Mouse (Mus musculus) MEL (cell line): ENCODE measurements around the gene Pdgfc. TPM values are rescaled to one million over a fixed set of nuclear protein-coding genes. Genes with fewer than 3 reads are reported as not detected.

Experiments used
- DNase-seq: peaks from one replicate; pipeline ENCODE4 v3.0.0; 2011; ENCODE audit warnings: low read depth, low spot score
- H3K27ac ChIP-seq: 2 replicates; pipeline ENCODE4 v1.5.1; 2012; ENCODE audit warnings: low read depth, mild to moderate bottlenecking, control low read depth, low read length, moderate library complexity; ENCODE audit not compliant: control insufficient read depth
- H3K27me3 ChIP-seq, 2 experiments: fragments of 150-350 bp in 1 of 2; sonication (generic) in 1 of 2; 2 replicates each; pipeline ENCODE4 v1.6.1; 2012; ENCODE audit warnings: low read length in 2 of 2, mild to moderate bottlenecking in 2 of 2, improper control_type of control experiment in 1 of 2, moderate library complexity in 1 of 2; ENCODE audit not compliant: insufficient read depth in 2 of 2, control insufficient read depth in 1 of 2
- H3K36me3 ChIP-seq, 2 experiments: 2 replicates each; pipeline ENCODE4 v1.6.1; 2012 to 2014; ENCODE audit warnings: low read length in 2 of 2, improper control_type of control experiment in 1 of 2, inconsistent platforms in 1 of 2, mild to moderate bottlenecking in 1 of 2; ENCODE audit not compliant: insufficient read depth in 2 of 2, control insufficient read depth in 1 of 2
- H3K4me1 ChIP-seq, 2 experiments: fragments of 150-350 bp in 1 of 2; sonication (generic) in 1 of 2; 2 replicates each; pipeline ENCODE4 v1.6.1; 2012; ENCODE audit warnings: low read length in 2 of 2, improper control_type of control experiment in 1 of 2, mild to moderate bottlenecking in 1 of 2; ENCODE audit not compliant: insufficient read depth in 2 of 2, control insufficient read depth in 1 of 2
- H3K4me3 ChIP-seq, 2 experiments: fragments of 150-350 bp in 1 of 2; sonication (generic) in 1 of 2; 2 replicates each; pipeline ENCODE4 v1.5.1; 2012; ENCODE audit warnings: low read depth in 2 of 2, low read length in 2 of 2, mild to moderate bottlenecking in 2 of 2, moderate library complexity in 2 of 2, control low read depth in 1 of 2, improper control_type of control experiment in 1 of 2; ENCODE audit not compliant: control insufficient read depth in 1 of 2, insufficient read depth in 1 of 2
- H3K79me2 ChIP-seq: 2 replicates; pipeline ENCODE4 v1.6.1; 2012; ENCODE audit warnings: mild to moderate bottlenecking, low read length, moderate library complexity; ENCODE audit not compliant: control insufficient read depth, poor library complexity, insufficient read depth
- H3K9ac ChIP-seq: 2 replicates; pipeline ENCODE4 v1.6.1; 2012; ENCODE audit warnings: low read depth, mild to moderate bottlenecking, control low read depth, low read length, moderate library complexity; ENCODE audit not compliant: control insufficient read depth, poor library complexity, severe bottlenecking
- H3K9me3 ChIP-seq: fragments of 150-350 bp; sonication (generic); replicated peaks from 2 replicates; pipeline ENCODE4 v1.6.1; 2012; ENCODE audit warnings: mild to moderate bottlenecking, low read length, improper control_type of control experiment, moderate library complexity; ENCODE audit not compliant: insufficient read depth
- CTCF ChIP-seq, 3 experiments: IDR thresholded peaks in 2 of 3; conservative IDR thresholded peaks in 1 of 3; 2 replicates each; pipeline ENCODE4 v1.5.1; 2011 to 2012; ENCODE audit warnings: low read length in 3 of 3, low read depth in 2 of 3, mild to moderate bottlenecking in 2 of 3, improper control_type of control experiment in 1 of 3, inconsistent platforms in 1 of 3, mixed read lengths in 1 of 3, moderate library complexity in 1 of 3; ENCODE audit not compliant: control insufficient read depth in 1 of 3, insufficient read depth in 1 of 3, poor library complexity in 1 of 3, severe bottlenecking in 1 of 3
- ELF1 ChIP-seq: IDR thresholded peaks from 2 replicates; pipeline ENCODE4 v1.6.1; 2014; ENCODE audit warnings: low read depth, mild to moderate bottlenecking, inconsistent platforms, low read length, improper control_type of control experiment, moderate library complexity
- JUND ChIP-seq: IDR thresholded peaks from 2 replicates; pipeline ENCODE4 v1.6.1; 2011; ENCODE audit warnings: low read depth, mild to moderate bottlenecking, improper control_type of control experiment, low read length
- MAFK ChIP-seq: IDR thresholded peaks from 2 replicates; pipeline ENCODE4 v1.6.1; 2011; ENCODE audit warnings: low read depth, mild to moderate bottlenecking, low read length, improper control_type of control experiment, borderline replicate concordance
- MEF2A ChIP-seq: IDR thresholded peaks from 2 replicates; pipeline ENCODE4 v1.6.1; 2014; ENCODE audit warnings: low read depth, mild to moderate bottlenecking, inconsistent platforms, low read length, improper control_type of control experiment; ENCODE audit not compliant: poor library complexity, insufficient replicate concordance, severe bottlenecking; ENCODE audit errors: extremely low read depth
- MXI1 ChIP-seq: IDR thresholded peaks from 2 replicates; pipeline ENCODE4 v1.6.1; 2011; ENCODE audit warnings: mild to moderate bottlenecking, low read depth, low read length, improper control_type of control experiment
- MYB ChIP-seq: IDR thresholded peaks from 2 replicates; pipeline ENCODE4 v1.6.1; 2011; ENCODE audit warnings: mild to moderate bottlenecking, low read depth, low read length, improper control_type of control experiment
- MYC ChIP-seq: IDR thresholded peaks from 2 replicates; pipeline ENCODE4 v1.6.1; 2011; ENCODE audit warnings: low read depth, mild to moderate bottlenecking, low read length, improper control_type of control experiment, moderate library complexity
- RCOR1 ChIP-seq: IDR thresholded peaks from 2 replicates; pipeline ENCODE4 v1.6.1; 2012; ENCODE audit warnings: low read depth, mild to moderate bottlenecking, inconsistent platforms, low read length, improper control_type of control experiment
- SIN3A ChIP-seq: IDR thresholded peaks from 2 replicates; pipeline ENCODE4 v1.6.1; 2012; ENCODE audit warnings: low read length, improper control_type of control experiment, inconsistent platforms
- SMC3 ChIP-seq: IDR thresholded peaks from 2 replicates; pipeline ENCODE4 v1.6.1; 2011; ENCODE audit warnings: low read depth, low read length, improper control_type of control experiment
- TAL1 ChIP-seq: IDR thresholded peaks from 2 replicates; pipeline ENCODE4 v1.6.1; 2012; ENCODE audit warnings: mild to moderate bottlenecking, inconsistent platforms, low read length, moderate library complexity, mixed read lengths
- TBP ChIP-seq: IDR thresholded peaks from 2 replicates; pipeline ENCODE4 v1.8.0; 2011; ENCODE audit warnings: low read depth, low read length, improper control_type of control experiment
- TCF12 ChIP-seq: IDR thresholded peaks from 2 replicates; pipeline ENCODE4 v1.6.1; 2014; ENCODE audit warnings: low read depth, mild to moderate bottlenecking, inconsistent platforms, low read length, improper control_type of control experiment, moderate library complexity
- UBTF ChIP-seq: IDR thresholded peaks from 2 replicates; pipeline ENCODE4 v1.6.1; 2012; ENCODE audit warnings: low read depth, mild to moderate bottlenecking, inconsistent platforms, low read length, improper control_type of control experiment, moderate library complexity, borderline replicate concordance; ENCODE audit not compliant: insufficient read depth
- USF1 ChIP-seq: IDR thresholded peaks from 2 replicates; pipeline ENCODE4 v1.6.1; 2014; ENCODE audit warnings: low read depth, mild to moderate bottlenecking, inconsistent platforms, low read length, improper control_type of control experiment, moderate library complexity
- ZC3H11A ChIP-seq: IDR thresholded peaks from 2 replicates; pipeline ENCODE4 v1.6.1; 2012; ENCODE audit warnings: low read depth, mild to moderate bottlenecking, inconsistent platforms, low read length, improper control_type of control experiment
- ZMIZ1 ChIP-seq: IDR thresholded peaks from 2 replicates; pipeline ENCODE4 v1.6.1; 2012; ENCODE audit warnings: low read depth, mild to moderate bottlenecking, inconsistent platforms, low read length, improper control_type of control experiment, moderate library complexity
- polyA plus RNA-seq, 2 experiments: library from polyadenylated mRNA; stranded (reverse) in 1 of 2; unstranded in 1 of 2; fragments of >175 nt in 1 of 2; fragments of >200 nt in 1 of 2; gene quantifications; 2 replicates each; pipeline versions ENCODE4 v1.2.1 to v1.2.4; 2012; ENCODE audit warnings: low replicate concordance in 2 of 2, low read depth in 1 of 2; ENCODE audit not compliant: insufficient read length in 2 of 2, insufficient read depth in 1 of 2, missing spikeins in 1 of 2
- total RNA-seq: library from RNA; depleted of rRNA; stranded (reverse); fragments of 300-350 nt; gene quantifications from 2 replicates; pipeline ENCODE4 v1.2.3, GENCODE M21; 2012

Gene Pdgfc
- total and polyA plus RNA-seq, 3 experiments, result not detected

DNA sequence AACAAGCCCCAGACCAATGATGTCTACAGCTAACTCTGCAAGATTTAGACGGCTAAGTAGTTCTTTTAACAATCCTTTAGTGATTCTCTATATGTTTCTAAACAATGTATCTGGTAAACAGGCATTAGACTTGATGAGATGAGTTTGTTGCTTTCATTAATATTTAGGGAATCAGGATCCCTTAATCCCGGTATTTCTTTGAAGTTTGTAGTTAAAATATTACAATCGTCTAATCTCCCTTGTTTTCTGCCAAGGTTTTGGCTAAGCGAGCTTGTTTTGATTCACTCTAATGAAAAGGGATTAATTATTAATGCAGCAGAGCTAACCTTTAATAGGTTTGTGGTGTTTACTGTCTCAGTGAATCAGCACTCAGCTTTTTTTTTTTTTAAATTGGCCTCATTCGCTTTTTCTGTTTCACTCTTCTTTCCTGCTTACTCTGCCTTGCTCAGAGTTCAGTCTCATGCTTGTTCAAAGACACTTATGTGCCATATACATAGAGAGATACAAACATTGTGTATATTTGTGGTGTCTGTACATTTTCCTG is 66.7 kb downstream of the Pdgfc start:
- DNase-seq, result no peak
- Histone ChIP-seq H3K27me3 (no peaks in the 10 kb centered on the region), H3K9ac (no peak overlapping the region), H3K9me3 (no peaks in the 10 kb centered on the region), H3K4me1 (no peaks in the 10 kb centered on the region), H3K27ac (no peak overlapping the region), H3K4me3 (no peak overlapping the region), H3K79me2 (no peaks in the 10 kb centered on the region), H3K36me3 (no peaks in the 10 kb centered on the region)
- no peak for TF ChIP-seq UBTF
- TF ChIP-seq TBP, result no peak
- no peak for TF ChIP-seq JUND
- no peak for TF ChIP-seq MYC
- no peak for TF ChIP-seq MYB
- no peak for TF ChIP-seq SIN3A
- TF ChIP-seq ZC3H11A, result no peak
- TF ChIP-seq SMC3, result no peak
- TF ChIP-seq TAL1, result no peak
- TF ChIP-seq RCOR1, result no peak
- no peak for TF ChIP-seq MXI1
- no peak for TF ChIP-seq ELF1
- no peak for TF ChIP-seq MAFK
- no peak for TF ChIP-seq ZMIZ1
- no peak for TF ChIP-seq TCF12
- no peak for TF ChIP-seq CTCF (IDR thresholded peaks at IDR 0.05 in 2 of 3, conservative IDR thresholded peaks at IDR 0.05 in 1 of 3; ENCODE audit: control insufficient read depth in 1 of 3, insufficient read depth in 1 of 3, low read depth in 2 of 3, low read length in 3 of 3, poor library complexity in 1 of 3, severe bottlenecking in 1 of 3)
- TF ChIP-seq MEF2A, result no peak

DNA sequence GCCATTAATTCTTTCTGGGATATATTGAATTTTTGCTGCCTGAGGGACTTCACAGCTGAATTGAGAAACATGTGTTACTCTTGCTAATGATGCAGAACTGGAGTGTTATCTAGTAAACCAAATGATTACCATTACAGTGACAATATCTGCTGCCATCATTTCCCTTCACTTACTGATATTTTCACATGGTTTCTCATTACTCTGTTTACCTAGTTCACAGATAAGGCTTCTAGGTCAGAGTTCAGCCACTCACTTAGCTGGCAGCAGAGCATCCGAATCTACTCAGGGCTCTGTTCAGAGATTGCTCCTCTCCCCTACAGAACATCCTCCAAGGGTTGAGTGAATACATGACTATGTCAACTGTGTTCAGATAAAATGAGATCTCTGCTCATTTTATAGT is 71.3 kb downstream of the Pdgfc start:
- Histone ChIP-seq H3K4me3 (no peak overlapping the region), H3K27ac (no peak overlapping the region), H3K27me3 (no peaks in the 10 kb centered on the region), H3K79me2 (no peaks in the 10 kb centered on the region), H3K9ac (no peak overlapping the region), H3K9me3 (no peaks in the 10 kb centered on the region), H3K36me3 (no peaks in the 10 kb centered on the region), H3K4me1 (no peaks in the 10 kb centered on the region)
- TF ChIP-seq USF1, result no peak
- DNase-seq, result no peak
